Mouse (Mus musculus) CH12.LX (cell line): ENCODE data around the gene Oit3. TPM values are rescaled to one million over a fixed set of nuclear protein-coding genes. Genes with fewer than 3 reads are reported as not detected.
"Not testable (repeated sequence)": the region's sequence is repeated elsewhere in the genome, so short reads cannot be mapped to it uniquely, and the experiment has no call there.

ENCODE experiments used
- DNase-seq: peaks from one replicate; pipeline ENCODE4 v3.0.0-alpha.2; 2013; ENCODE audit errors: extremely low read depth
- H3K27ac ChIP-seq: 2 replicates; pipeline ENCODE4 v1.5.1; 2012; ENCODE audit warnings: low read depth, mild to moderate bottlenecking, control low read depth, moderate library complexity; ENCODE audit not compliant: insufficient read depth
- H3K27me3 ChIP-seq: replicated peaks from 2 replicates; pipeline ENCODE3; 2012; ENCODE audit warnings: inconsistent platforms
- H3K36me3 ChIP-seq, 2 experiments: replicated peaks in 1 of 2; 2 replicates each; pipeline versions ENCODE3 to v1.6.1; 2012; ENCODE audit warnings: inconsistent platforms in 1 of 2, low read length in 1 of 2, mild to moderate bottlenecking in 1 of 2, mixed read lengths in 1 of 2, moderate library complexity in 1 of 2; ENCODE audit not compliant: control insufficient read depth in 1 of 2, insufficient read depth in 1 of 2
- H3K4me1 ChIP-seq, 2 experiments: 2 replicates each; pipeline ENCODE4 v1.6.1; 2012; ENCODE audit warnings: inconsistent platforms in 1 of 2, moderate library complexity in 1 of 2; ENCODE audit not compliant: insufficient read depth in 2 of 2, control insufficient read depth in 1 of 2
- H3K4me2 ChIP-seq: 2 replicates; pipeline ENCODE4 v1.6.1; 2012; ENCODE audit warnings: low read depth, mild to moderate bottlenecking, control low read depth; ENCODE audit not compliant: poor library complexity, insufficient read depth, severe bottlenecking
- H3K4me3 ChIP-seq, 3 experiments: fragments of 150-350 bp in 1 of 3; sonication (generic) in 1 of 3; replicated peaks in 1 of 3; 2 replicates each; pipeline versions ENCODE3 to v1.5.1; 2011 to 2012; ENCODE audit warnings: low read depth in 2 of 3, low read length in 2 of 3, mild to moderate bottlenecking in 2 of 3, moderate library complexity in 2 of 3, control low read depth in 1 of 3, improper control_type of control experiment in 1 of 3, inconsistent platforms in 1 of 3, mixed read lengths in 1 of 3; ENCODE audit not compliant: poor library complexity in 1 of 3
- H3K79me2 ChIP-seq: replicated peaks from 2 replicates; pipeline ENCODE4 v1.6.1; 2012; ENCODE audit warnings: mild to moderate bottlenecking, moderate library complexity; ENCODE audit not compliant: control insufficient read depth, poor library complexity, insufficient read depth, severe bottlenecking; ENCODE audit errors: extremely low read depth
- H3K9ac ChIP-seq: 2 replicates; pipeline ENCODE4 v1.6.1; 2012; ENCODE audit warnings: low read depth, mild to moderate bottlenecking, control low read depth, moderate library complexity; ENCODE audit not compliant: insufficient read depth
- H3K9me3 ChIP-seq: replicated peaks from 2 replicates; pipeline ENCODE3; 2012; ENCODE audit warnings: low read length, inconsistent platforms, mixed read lengths
- CTCF ChIP-seq, 2 experiments: IDR thresholded peaks in 1 of 2; conservative IDR thresholded peaks in 1 of 2; 2 replicates each; pipeline ENCODE4 v1.5.1; 2011 to 2012; ENCODE audit warnings: low read depth in 2 of 2, low read length in 2 of 2, improper control_type of control experiment in 1 of 2, inconsistent platforms in 1 of 2, mild to moderate bottlenecking in 1 of 2, moderate library complexity in 1 of 2
- EP300 ChIP-seq: IDR thresholded peaks from 2 replicates; pipeline ENCODE4 v1.6.1; 2011; ENCODE audit warnings: low read length, improper control_type of control experiment
- GABPA ChIP-seq: IDR thresholded peaks from 2 replicates; pipeline ENCODE4 v1.6.1; 2012; ENCODE audit warnings: low read depth, low read length, improper control_type of control experiment, inconsistent platforms; ENCODE audit not compliant: insufficient replicate concordance
- HCFC1 ChIP-seq: IDR thresholded peaks from 2 replicates; pipeline ENCODE4 v1.6.1; 2012; ENCODE audit warnings: low read depth, mild to moderate bottlenecking, inconsistent platforms, low read length, improper control_type of control experiment
- PAX5 ChIP-seq: IDR thresholded peaks from 2 replicates; pipeline ENCODE4 v1.6.1; 2012; ENCODE audit warnings: low read length, inconsistent platforms, mixed read lengths
- RCOR1 ChIP-seq: conservative IDR thresholded peaks from 2 replicates; pipeline ENCODE4 v1.6.1; 2012; ENCODE audit warnings: low read depth, mild to moderate bottlenecking, inconsistent platforms, low read length, improper control_type of control experiment
- SMC3 ChIP-seq: IDR thresholded peaks from 2 replicates; pipeline ENCODE4 v1.6.1; 2011; ENCODE audit warnings: low read depth, low read length, improper control_type of control experiment
- TBP ChIP-seq: conservative IDR thresholded peaks from 2 replicates; pipeline ENCODE4 v1.6.1; 2011; ENCODE audit warnings: low read depth, low read length, improper control_type of control experiment
- TCF12 ChIP-seq: IDR thresholded peaks from 2 replicates; pipeline ENCODE4 v1.6.1; 2014; ENCODE audit warnings: low read depth, mild to moderate bottlenecking, inconsistent platforms, low read length, improper control_type of control experiment
- USF1 ChIP-seq: IDR thresholded peaks from 2 replicates; pipeline ENCODE4 v1.6.1; 2014; ENCODE audit warnings: low read depth, mild to moderate bottlenecking, inconsistent platforms, low read length, improper control_type of control experiment
- ZC3H11A ChIP-seq: IDR thresholded peaks from 2 replicates; pipeline ENCODE4 v1.6.1; 2012; ENCODE audit warnings: low read depth, mild to moderate bottlenecking, inconsistent platforms, low read length, improper control_type of control experiment
- ZMIZ1 ChIP-seq: IDR thresholded peaks from 2 replicates; pipeline ENCODE4 v1.6.1; 2012; ENCODE audit warnings: low read depth, mild to moderate bottlenecking, inconsistent platforms, low read length, improper control_type of control experiment
- ZNF384 ChIP-seq: IDR thresholded peaks from 2 replicates; pipeline ENCODE4 v1.6.1; 2012; ENCODE audit warnings: low read depth, low read length, improper control_type of control experiment, inconsistent platforms
- dilution Hi-C: fragments of 300-500 bp; cut with MboI; formaldehyde crosslinking; loops from 2 replicates; pipeline ENCODE4 v1.14.3; 2020; ENCODE audit warnings: low sequenced_read_pairs; ENCODE audit not compliant: extremely low pct_unique_long_range_greater_than_20kb, extremely low pct_ligation_motif_present
- in situ Hi-C: fragments of 300-500 bp; cut with MboI; formaldehyde crosslinking; loops from 3 replicates; pipeline ENCODE4 v1.14.3; 2019; ENCODE audit warnings: low sequenced_read_pairs, low pct_ligation_motif_present, low pct_unique_long_range_greater_than_20kb, mixed read lengths
- polyA plus RNA-seq: library from polyadenylated mRNA; unstranded; fragments of >175 nt; gene quantifications from 2 replicates; pipeline ENCODE4 v1.2.1, GENCODE M21; 2012; ENCODE audit warnings: low read depth; ENCODE audit not compliant: insufficient read length
- total RNA-seq, 2 experiments: library from RNA; depleted of rRNA; stranded (reverse); fragments of 300-350 nt in 1 of 2; fragments of >200 nt in 1 of 2; gene quantifications; 2 replicates each; pipeline ENCODE4 v1.2.3; 2012 to 2014

The Oit3 gene
- total and polyA plus RNA-seq, 3 experiments = 4.5 to 7.5 (median 7.1) TPM

- H3K4me2 ChIP-seq = no peak overlapping the region
- in situ Hi-C loops (no loop called here), dilution Hi-C loops (no loop called here)
- no peak for DNase-seq
- H3K4me3 ChIP-seq = no peak overlapping the region
- H3K27me3 ChIP-seq = no peaks in the 10 kb centered on the region
- no peak for TF ChIP-seq TCF12
- H3K9ac ChIP-seq = no peak overlapping the region
- peaks cover 5% of the 10 kb centered on the region for H3K9me3 ChIP-seq
- no peaks in the 10 kb centered on the region for H3K4me1 ChIP-seq
- no peaks in the 10 kb centered on the region for H3K79me2 ChIP-seq
- no peaks in the 10 kb centered on the region for H3K36me3 ChIP-seq
- no peak overlapping the region for H3K27ac ChIP-seq
Observed at GRCm38 (mm10) chr10:59389652-59390051, 51.9 kb downstream of the Oit3 start.

DNA sequence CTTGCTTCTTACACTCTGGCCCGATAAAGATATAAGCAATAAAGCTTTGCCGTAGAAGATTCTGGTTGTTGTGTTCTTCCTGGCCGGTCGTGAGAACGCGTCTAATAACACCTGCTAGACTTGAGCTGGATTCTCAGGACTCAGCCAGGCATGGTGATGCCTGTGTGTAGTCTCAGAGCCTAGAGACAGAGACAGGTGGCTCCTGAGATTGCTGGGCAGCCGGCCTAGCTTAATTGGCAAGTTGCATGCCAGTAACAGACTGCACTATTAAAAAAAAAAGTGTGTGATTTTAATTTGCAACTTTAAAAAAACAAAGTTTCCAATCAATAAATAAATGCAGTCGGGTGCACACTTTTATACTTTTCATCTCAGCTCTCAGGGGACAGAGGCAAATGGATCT lies 54.6 kb downstream of the Oit3 start:
- H3K9ac ChIP-seq = no peak overlapping the region
- dilution Hi-C loops (no loop called here), in situ Hi-C loops (no loop called here)
- H3K4me1 ChIP-seq = no peaks in the 10 kb centered on the region
- no peaks in the 10 kb centered on the region for H3K36me3 ChIP-seq
- H3K79me2 ChIP-seq = no peaks in the 10 kb centered on the region
- no peak for DNase-seq
- peaks cover 5% of the 10 kb centered on the region for H3K9me3 ChIP-seq
- H3K27me3 ChIP-seq = no peaks in the 10 kb centered on the region
- H3K4me3 ChIP-seq = no peak overlapping the region
- H3K27ac ChIP-seq = no peak overlapping the region
- H3K4me2 ChIP-seq = no peak overlapping the region
- TF ChIP-seq ZC3H11A = no peak
- TF ChIP-seq GABPA = no peak
- TF ChIP-seq HCFC1 = no peak
- no peak for TF ChIP-seq SMC3
- TF ChIP-seq PAX5 = no peak
- no peak for TF ChIP-seq USF1
- no peak for TF ChIP-seq TBP
- no peak for TF ChIP-seq EP300
- TF ChIP-seq ZMIZ1 = no peak
- TF ChIP-seq ZNF384 = no peak
- no peak for TF ChIP-seq RCOR1
- no peak for TF ChIP-seq CTCF (conservative IDR thresholded peaks at IDR 0.05 in 1 of 2, IDR thresholded peaks at IDR 0.05 in 1 of 2; ENCODE audit: low read depth in 2 of 2, low read length in 2 of 2)

DNA sequence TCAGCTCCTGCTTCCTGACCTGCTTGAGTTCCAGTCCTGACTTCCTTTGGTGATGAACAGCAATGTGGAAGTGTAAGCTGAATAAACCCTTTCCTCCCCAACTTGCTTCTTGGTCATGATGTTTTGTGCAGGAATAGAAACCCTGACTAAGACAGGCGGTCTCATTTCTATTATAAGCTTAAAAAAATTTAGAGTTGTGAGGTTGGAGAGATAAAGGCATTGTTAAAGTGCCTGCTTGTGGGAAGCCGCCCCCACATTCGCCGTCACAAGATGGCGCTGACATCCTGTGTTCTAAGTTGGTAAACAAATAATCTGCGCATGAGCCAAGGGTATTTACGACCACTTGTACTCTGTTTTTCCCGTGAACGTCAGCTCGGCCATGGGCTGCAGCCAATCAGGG lies 60.0 kb downstream of the Oit3 start:
- in situ Hi-C loops, H3K27ac ChIP-seq: not testable (repeated sequence)

More for the DNA sequence above, 60.0 kb downstream of the Oit3 start:
- H3K4me3 ChIP-seq, H3K4me1 ChIP-seq, H3K36me3 ChIP-seq, H3K9me3 ChIP-seq, DNase-seq, H3K79me2 ChIP-seq, dilution Hi-C loops, H3K27me3 ChIP-seq, H3K4me2 ChIP-seq, H3K9ac ChIP-seq: not testable (repeated sequence)
